Mouse (Mus musculus) embryonic facial prominence, embryonic 11.5 days (tissue): ENCODE data around the gene Slx1b. TPM values are rescaled to one million over a fixed set of nuclear protein-coding genes. Genes with fewer than 3 reads are reported as not detected.
"Not testable (repeated sequence)": the region's sequence is repeated elsewhere in the genome, so short reads cannot be mapped to it uniquely, and the experiment has no call there.

Experiments used
- ATAC-seq: fragments of 200-750 bp; cut with Nextera tagmentation; replicated peaks from 2 replicates; pipeline ENCODE4 v1.8.0; 2017; ENCODE audit warnings: low read depth; ENCODE audit not compliant: insufficient number of reproducible peaks, low FRiP score, low TSS enrichment
- DNase-seq: peaks from one replicate; pipeline ENCODE4 v3.0.0-alpha.2; 2015; ENCODE audit warnings: low spot score
- H3K27ac ChIP-seq: fragments of 300-500 bp; sonication (generic); replicated peaks from 2 replicates; pipeline ENCODE4 v1.5.1; 2014; ENCODE audit warnings: mild to moderate bottlenecking, low read depth, low read length, control low read depth
- H3K27me3 ChIP-seq: fragments of 300-500 bp; sonication (generic); 2 replicates; pipeline ENCODE4 v1.6.1; 2014; ENCODE audit warnings: mild to moderate bottlenecking, low read length, moderate library complexity, mixed read lengths; ENCODE audit not compliant: control insufficient read depth, insufficient read depth
- H3K36me3 ChIP-seq: fragments of 300-500 bp; sonication (generic); replicated peaks from 2 replicates; pipeline ENCODE4 v1.6.1; 2014; ENCODE audit warnings: low read depth, mild to moderate bottlenecking, low read length, moderate library complexity, mixed read lengths; ENCODE audit not compliant: control insufficient read depth, insufficient read depth
- H3K4me1 ChIP-seq: fragments of 300-500 bp; sonication (generic); 2 replicates; pipeline ENCODE4 v1.6.1; 2014; ENCODE audit warnings: low read length, mixed read lengths; ENCODE audit not compliant: control insufficient read depth, insufficient read depth
- H3K4me2 ChIP-seq: fragments of 300-500 bp; sonication (generic); 2 replicates; pipeline ENCODE4 v1.6.1; 2014; ENCODE audit warnings: low read depth, mild to moderate bottlenecking, control low read depth, low read length, moderate library complexity
- H3K4me3 ChIP-seq: fragments of 300-500 bp; sonication (generic); 2 replicates; pipeline ENCODE4 v1.5.1; 2014; ENCODE audit warnings: low read depth, low read length, control low read depth
- H3K9ac ChIP-seq: fragments of 300-500 bp; sonication (generic); replicated peaks from 2 replicates; pipeline ENCODE4 v1.6.1; 2014; ENCODE audit warnings: mild to moderate bottlenecking, control low read depth, low read length
- H3K9me3 ChIP-seq: fragments of 300-500 bp; sonication (generic); replicated peaks from 2 replicates; pipeline ENCODE4 v1.6.1; 2016; ENCODE audit warnings: mild to moderate bottlenecking, low read length, inconsistent platforms, mixed read lengths; ENCODE audit not compliant: control insufficient read depth
- WGBS: fragments of 180-500 bp; shearing (Covaris S2); extraction: QIAGEN DNeasy Blood & Tissue Kit; methylation state at CpG from one replicate; pipeline ENCODE4 v1.1.7; 2014; 5-methylcytosine and 5-hydroxymethylcytosine counted together
- polyA plus RNA-seq: library from polyadenylated mRNA; unstranded; fragments of >200 nt; fragmentation: Nextera tagmentation; extraction: Ambion mirVana; gene quantifications from 2 replicates; pipeline ENCODE4 v1.2.1, GENCODE M21; 2014

Gene Slx1b
- polyA plus RNA-seq, 1 experiment from 2014 or later, result 10.4 TPM

DNA sequence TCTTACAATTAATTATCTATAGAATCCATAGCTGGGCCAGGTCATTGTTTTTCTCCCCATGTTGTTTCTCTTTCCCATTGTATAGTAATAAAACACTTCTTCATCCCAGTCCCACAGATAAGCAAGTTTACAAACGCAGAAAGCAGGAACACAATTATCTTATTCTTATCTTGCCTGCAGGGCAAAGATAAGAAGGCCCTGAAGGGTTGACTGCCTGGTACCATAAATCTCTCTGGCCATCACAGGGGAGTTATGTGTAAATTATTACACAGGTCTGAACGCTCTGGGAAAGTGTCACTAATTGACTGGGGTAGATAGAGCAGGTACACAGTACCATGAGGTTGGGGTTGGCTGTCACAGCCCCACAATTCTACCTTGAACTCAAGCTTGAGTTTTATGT is 44.7 kb downstream of the Slx1b start:
- no peak overlapping the region for H3K4me3 ChIP-seq
- H3K27me3 ChIP-seq, result no peaks in the 10 kb centered on the region
- H3K9ac ChIP-seq, result no peak overlapping the region
- WGBS, result 88% methylated on average over 2 of the region's 2 CpGs
- DNase-seq (no peak), ATAC-seq (no peak)
- no peaks in the 10 kb centered on the region for H3K36me3 ChIP-seq
- H3K4me2 ChIP-seq, result no peak overlapping the region
- H3K9me3 ChIP-seq, result no peaks in the 10 kb centered on the region
- H3K27ac ChIP-seq, result no peak overlapping the region
- no peaks in the 10 kb centered on the region for H3K4me1 ChIP-seq

DNA sequence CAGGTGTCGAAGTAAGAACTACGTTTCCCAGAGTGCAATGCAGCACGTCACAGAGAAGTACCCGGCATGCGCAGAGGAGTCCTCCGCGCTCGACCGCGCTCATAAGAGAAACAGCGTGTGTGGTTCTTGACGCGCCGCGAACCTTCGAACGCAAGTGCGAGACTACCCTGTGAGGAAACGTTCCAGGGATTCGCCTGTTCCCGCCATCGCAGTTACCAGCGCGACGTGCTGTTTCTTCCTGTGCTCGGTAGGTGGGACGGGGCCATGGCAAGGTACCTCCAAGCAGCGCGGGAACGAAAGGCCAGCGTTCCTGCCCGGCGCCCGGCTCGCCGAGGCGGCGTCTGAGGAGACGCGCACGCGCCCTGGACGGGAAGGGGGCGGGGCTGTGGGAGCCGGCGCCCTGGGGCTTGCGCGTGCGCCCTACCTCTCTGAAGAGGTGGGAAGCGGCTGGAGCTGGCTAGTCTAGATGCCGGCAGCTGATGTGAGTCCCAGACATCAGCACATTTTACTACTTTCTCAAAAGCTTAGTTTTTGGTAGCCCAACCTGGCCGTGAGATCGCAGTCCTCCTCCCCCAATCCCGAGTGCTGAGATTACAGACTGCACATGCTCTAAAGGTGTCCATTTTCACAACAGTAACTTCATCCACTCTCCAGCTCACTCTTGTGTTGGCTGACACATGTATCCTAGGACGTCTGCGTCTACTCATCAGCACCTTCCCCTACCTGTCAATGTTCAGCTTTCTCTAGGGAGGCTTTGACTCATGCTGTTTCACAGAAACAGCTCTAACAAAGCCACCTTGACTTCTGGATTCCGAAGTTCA is 46.1 kb downstream of the Slx1b start, which contains the start of gene Sgf29:
Sgf29 (plus strand) TSS at position 79 of the 821 bp plus-strand sequence.
- Histone ChIP-seq H3K27me3 (no peaks in the 10 kb centered on the region), H3K36me3 (no peaks in the 10 kb centered on the region), H3K4me3 (peak within 1 kb of the TSS; percentile 63), H3K9ac (peak within 1 kb of the TSS; percentile 81), H3K27ac (peak within 1 kb of the TSS; percentile 80), H3K4me1 (no peaks in the 10 kb centered on the region), H3K9me3 (no peaks in the 10 kb centered on the region), H3K4me2 (peak within 1 kb of the TSS; percentile 49)
- ATAC-seq (peak; percentile 95), DNase-seq (peak; percentile 95)
- 1% methylated on average over 57 of the region's 57 CpGs for WGBS

DNA sequence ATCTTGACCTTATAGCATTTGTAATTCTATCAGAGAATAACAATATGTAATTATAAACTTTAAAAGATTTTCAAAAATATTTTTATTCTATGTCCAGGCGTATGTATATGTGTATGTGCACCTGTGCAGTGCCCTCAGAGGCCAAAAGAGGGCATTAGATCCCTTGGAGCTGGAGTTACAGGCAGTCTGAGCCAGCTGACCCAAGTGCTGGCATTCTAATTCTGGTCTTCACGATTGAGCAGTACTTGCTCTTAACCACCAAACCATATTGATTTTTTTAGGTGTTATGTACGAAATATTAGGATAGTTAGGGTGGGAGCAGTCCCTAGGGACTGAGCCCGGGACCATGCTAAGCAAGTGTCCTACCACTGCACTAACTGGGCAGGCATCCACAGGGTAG is 47.1 kb downstream of the Slx1b start:
- Histone ChIP-seq H3K9me3 (no peaks in the 10 kb centered on the region), H3K36me3 (no peaks in the 10 kb centered on the region), H3K4me3 (0 out of 2 replicates have a peak overlapping the region, but pooled peaks have one; percentile 63), H3K4me2 (no peak overlapping the region), H3K4me1 (no peaks in the 10 kb centered on the region), H3K9ac (no peak overlapping the region), H3K27me3 (no peaks in the 10 kb centered on the region), H3K27ac (no peak overlapping the region)
- WGBS, result 81% methylated on average over 4 of the region's 4 CpGs
- no peak for ATAC-seq
- no peak for DNase-seq

DNA sequence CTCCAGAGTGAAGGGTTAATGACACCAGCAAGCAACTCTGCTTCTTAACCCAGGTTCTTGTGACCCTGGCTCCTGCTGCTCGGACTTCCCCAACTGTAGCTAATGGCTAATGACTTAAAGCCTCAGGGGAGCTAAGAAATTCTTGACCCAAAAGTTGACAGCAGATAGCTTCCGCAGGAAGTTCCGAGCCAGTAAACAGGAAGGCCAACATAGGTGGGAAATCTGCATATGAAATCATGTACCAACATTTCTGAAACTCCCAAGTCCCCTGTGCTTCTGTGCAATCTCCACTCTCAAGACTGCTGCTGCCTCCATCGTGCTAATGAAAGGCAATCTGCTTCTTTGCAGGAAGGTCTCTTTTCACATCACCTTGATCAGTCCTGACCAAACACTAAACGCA is 49.9 kb downstream of the Slx1b start:
- no peak for DNase-seq
- H3K4me3 ChIP-seq, result no peak overlapping the region
- H3K9ac ChIP-seq, result no peak overlapping the region
- WGBS, result 34% methylated on average over 5 of the region's 5 CpGs
- no peak overlapping the region for H3K27ac ChIP-seq
- ATAC-seq, result no peak
- H3K36me3 ChIP-seq, result no peaks in the 10 kb centered on the region
- H3K27me3 ChIP-seq, result no peaks in the 10 kb centered on the region
- no peak overlapping the region for H3K4me2 ChIP-seq
- H3K9me3 ChIP-seq, result no peaks in the 10 kb centered on the region
- H3K4me1 ChIP-seq, result no peaks in the 10 kb centered on the region

DNA sequence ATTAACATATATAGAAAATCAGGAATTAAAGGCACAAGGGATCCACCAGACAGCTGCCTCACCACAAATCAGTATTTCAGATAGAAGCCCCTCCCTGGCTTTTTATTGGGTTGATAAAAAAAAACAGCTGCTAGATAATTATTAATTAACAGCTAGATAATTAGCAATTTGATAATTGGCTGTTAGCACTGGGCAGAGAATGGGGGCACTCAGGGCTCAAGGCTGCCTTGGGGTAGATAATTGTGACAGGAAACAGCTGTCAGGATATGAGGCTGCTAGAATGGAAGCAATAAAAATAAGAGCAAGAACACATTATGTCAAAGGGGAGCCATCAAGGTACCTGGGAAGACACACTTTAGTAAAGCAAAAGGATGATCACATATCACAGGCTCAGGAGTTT is 50.7 kb downstream of the Slx1b start:
- no peaks in the 10 kb centered on the region for H3K36me3 ChIP-seq
- H3K4me1 ChIP-seq, result no peaks in the 10 kb centered on the region
- H3K27me3 ChIP-seq, result no peaks in the 10 kb centered on the region
- DNase-seq (no peak), ATAC-seq (no peak)
- no peak overlapping the region for H3K9ac ChIP-seq
- no peak overlapping the region for H3K4me2 ChIP-seq
- H3K9me3 ChIP-seq, result no peaks in the 10 kb centered on the region
- no peak overlapping the region for H3K27ac ChIP-seq
- H3K4me3 ChIP-seq, result no peak overlapping the region

DNA sequence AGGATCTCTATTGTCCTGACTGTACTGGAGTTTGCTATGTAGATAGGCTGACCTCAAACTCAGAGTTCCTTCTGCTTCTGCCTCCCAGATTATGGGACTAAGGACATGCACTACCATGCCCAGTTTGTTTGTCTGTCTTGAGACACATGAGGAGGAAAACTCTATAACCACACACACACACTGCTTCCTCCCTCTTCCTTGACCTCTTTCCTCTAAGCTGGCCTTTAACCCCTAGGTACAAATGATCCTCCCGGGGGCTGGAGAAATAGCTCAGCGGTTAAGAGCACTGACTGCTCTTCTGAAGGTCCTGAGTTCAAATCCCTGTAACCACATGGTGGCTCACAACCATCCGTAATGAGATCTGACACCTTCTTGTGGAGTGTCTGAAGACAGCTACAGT is 51.2 kb downstream of the Slx1b start:
- Histone ChIP-seq H3K9me3 (no peaks in the 10 kb centered on the region), H3K4me3 (no peak overlapping the region), H3K27me3 (no peaks in the 10 kb centered on the region), H3K4me2 (no peak overlapping the region), H3K27ac (no peak overlapping the region), H3K36me3 (no peaks in the 10 kb centered on the region), H3K4me1 (no peaks in the 10 kb centered on the region), H3K9ac (no peak overlapping the region)
- ATAC-seq, result no peak
- no peak for DNase-seq
- WGBS, result 63% methylated on average over 3 of the region's 3 CpGs

DNA sequence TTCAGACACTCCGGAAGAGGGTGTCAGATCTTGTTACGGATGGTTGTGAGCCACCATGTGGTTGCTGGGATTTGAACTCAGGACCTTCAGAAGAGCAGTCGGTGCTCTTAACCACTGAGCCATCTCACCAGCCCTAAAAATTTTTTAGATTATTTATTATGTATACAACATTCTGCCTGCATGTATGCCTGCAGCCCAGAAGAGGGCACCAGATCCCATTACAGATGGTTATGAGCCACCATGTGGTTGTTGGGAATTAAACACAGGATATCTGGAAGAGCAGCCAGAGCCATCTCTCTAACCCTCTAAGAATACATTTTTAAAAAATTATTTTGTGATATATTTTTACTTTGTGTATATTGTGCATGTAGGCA is 52.4 kb downstream of the Slx1b start:
- H3K36me3 ChIP-seq, H3K9me3 ChIP-seq, ATAC-seq, H3K4me3 ChIP-seq, H3K4me2 ChIP-seq, H3K4me1 ChIP-seq, H3K27me3 ChIP-seq, H3K27ac ChIP-seq, H3K9ac ChIP-seq: not testable (repeated sequence)
- peak; percentile 49 for DNase-seq
- WGBS, result 54% methylated on average over 3 of the region's 3 CpGs

DNA sequence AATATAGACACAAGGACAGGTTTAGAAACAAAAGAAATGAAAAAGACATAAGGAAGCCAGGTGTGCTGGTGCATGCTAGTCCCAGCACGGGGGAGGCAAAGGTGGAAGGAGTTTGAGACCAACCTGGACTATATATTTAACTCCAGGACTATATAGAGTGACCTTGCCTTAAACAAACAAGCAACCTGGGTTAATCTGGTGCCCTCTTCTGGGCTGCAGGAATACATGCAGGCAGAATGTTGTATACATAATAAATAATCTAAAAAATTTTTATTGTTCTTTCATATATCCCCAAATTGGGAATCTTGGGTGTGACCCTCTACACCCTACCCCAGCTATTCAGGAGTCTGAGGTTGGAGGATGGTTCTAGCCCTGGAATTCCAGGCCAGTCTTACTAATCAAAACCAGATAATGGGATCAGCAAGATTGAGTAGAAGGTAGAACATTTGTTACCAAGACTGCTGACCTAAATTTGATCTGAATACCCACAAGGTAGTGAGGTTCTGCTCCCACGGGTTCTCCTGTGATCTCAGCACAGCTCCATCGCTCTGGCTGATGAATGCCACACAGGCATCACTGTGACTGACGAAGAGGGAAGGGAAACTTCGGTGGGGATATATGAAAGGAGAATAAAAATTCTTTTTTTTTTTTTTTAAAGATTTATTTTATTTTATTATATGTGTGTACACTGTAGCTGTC is 52.9 kb downstream of the Slx1b start:
- H3K27ac ChIP-seq, result no peak overlapping the region
- no peaks in the 10 kb centered on the region for H3K36me3 ChIP-seq
- DNase-seq (no peak), ATAC-seq (no peak)
- no peak overlapping the region for H3K4me2 ChIP-seq
- H3K4me1 ChIP-seq, result no peaks in the 10 kb centered on the region
- H3K27me3 ChIP-seq, result no peaks in the 10 kb centered on the region
- WGBS, result 73% methylated on average over 5 of the region's 5 CpGs
- no peaks in the 10 kb centered on the region for H3K9me3 ChIP-seq
- no peak overlapping the region for H3K4me3 ChIP-seq
- H3K9ac ChIP-seq, result no peak overlapping the region
